Mouse (Mus musculus): ENCODE data around the gene D430041D05Rik.

The D430041D05Rik gene

GRCm38 (mm10) chr2:104404036-104404435 is 6.8 kb downstream of the D430041D05Rik start:
- no peak for DNase-seq

- no peak for DNase-seq
Observed at GRCm38 (mm10) chr2:104398651-104399290, 12.0 kb downstream of the D430041D05Rik start.

- no peak for DNase-seq
Observed at GRCm38 (mm10) chr2:104395961-104396360, 14.9 kb downstream of the D430041D05Rik start.

- no peak for DNase-seq
Observed at GRCm38 (mm10) chr2:104394769-104395168, 16.0 kb downstream of the D430041D05Rik start.

- DNase-seq, result no peak
Observed at GRCm38 (mm10) chr2:104392700-104393312, 18.0 kb downstream of the D430041D05Rik start.

GRCm38 (mm10) chr2:104389231-104389630 is 21.6 kb downstream of the D430041D05Rik start:
- no peak for DNase-seq

- DNase-seq, result peak in 1 of 2 experiments; percentile 16
Observed at GRCm38 (mm10) chr2:104385941-104386340, 24.9 kb downstream of the D430041D05Rik start.

- DNase-seq, result no peak
Observed at GRCm38 (mm10) chr2:104383589-104383988, 27.2 kb downstream of the D430041D05Rik start.

- no peak for DNase-seq
Observed at GRCm38 (mm10) chr2:104382813-104383212, 28.0 kb downstream of the D430041D05Rik start.

- DNase-seq, result no peak
Observed at GRCm38 (mm10) chr2:104379304-104379703, 31.5 kb downstream of the D430041D05Rik start.

GRCm38 (mm10) chr2:104378791-104379190 is 32.0 kb downstream of the D430041D05Rik start:
- no peak for DNase-seq

GRCm38 (mm10) chr2:104377990-104378389 is 32.8 kb downstream of the D430041D05Rik start:
- DNase-seq, result no peak

GRCm38 (mm10) chr2:104372156-104372555 is 38.7 kb downstream of the D430041D05Rik start:
- no peak for DNase-seq

GRCm38 (mm10) chr2:104371606-104372130 is 39.1 kb downstream of the D430041D05Rik start:
- no peak for DNase-seq

- DNase-seq, result no peak
Observed at GRCm38 (mm10) chr2:104367836-104368298, 42.9 kb downstream of the D430041D05Rik start.

GRCm38 (mm10) chr2:104367291-104367690 is 43.5 kb downstream of the D430041D05Rik start:
- no peak for DNase-seq

GRCm38 (mm10) chr2:104359305-104359704 is 51.5 kb downstream of the D430041D05Rik start:
- DNase-seq, result no peak

GRCm38 (mm10) chr2:104358881-104359280 is 51.9 kb downstream of the D430041D05Rik start:
- no peak for DNase-seq

GRCm38 (mm10) chr2:104356531-104356930 is 54.3 kb downstream of the D430041D05Rik start:
- DNase-seq, result no peak

- no peak for DNase-seq
Observed at GRCm38 (mm10) chr2:104354117-104354516, 56.7 kb downstream of the D430041D05Rik start.

- DNase-seq, result no peak
Observed at GRCm38 (mm10) chr2:104352204-104352493, 58.7 kb downstream of the D430041D05Rik start.

- no peak for DNase-seq
Observed at GRCm38 (mm10) chr2:104351415-104352203, 59.2 kb downstream of the D430041D05Rik start.

GRCm38 (mm10) chr2:104337619-104338018 is 73.2 kb downstream of the D430041D05Rik start:
- no peak for DNase-seq

- DNase-seq, result no peak
Observed at GRCm38 (mm10) chr2:104335824-104336223, 75.0 kb downstream of the D430041D05Rik start.
